Mouse (Mus musculus): ENCODE data around the gene Hbb-bh2.

GRCm38 (mm10) chr7:103870667-103871066 lies 30.3 kb upstream of the Hbb-bh2 start:
- TF ChIP-seq CTCF (IDR thresholded peaks at IDR 0.05; ENCODE audit: control insufficient read depth, insufficient read depth, insufficient read length) (no peak), MAX (IDR thresholded peaks at IDR 0.05) (no peak), CEBPB (IDR thresholded peaks at IDR 0.05; ENCODE audit: low read depth) (no peak), USF1 (IDR thresholded peaks at IDR 0.05; ENCODE audit: low read depth) (no peak), MYOG (IDR thresholded peaks at IDR 0.05; ENCODE audit: control insufficient read depth, extremely low read depth, insufficient read length) (no peak)

Measured in C2C12 (cell line).